Mouse (Mus musculus) hematopoietic multipotent progenitor cell, adult 10-12 weeks (in vitro differentiated cells): ENCODE data around the gene Taf13. TPM values are rescaled to one million over a fixed set of nuclear protein-coding genes. Genes with fewer than 3 reads are reported as not detected.

Experiments
- polyA plus RNA-seq: library from polyadenylated mRNA; stranded (reverse); fragments of >175 nt; gene quantifications from 2 replicates; pipeline ENCODE4 v1.2.3, GENCODE M21; 2012; ENCODE audit warnings: low replicate concordance

Gene Taf13
- 0.25 and 1.1 TPM in 2 replicates for polyA plus RNA-seq

DNA sequence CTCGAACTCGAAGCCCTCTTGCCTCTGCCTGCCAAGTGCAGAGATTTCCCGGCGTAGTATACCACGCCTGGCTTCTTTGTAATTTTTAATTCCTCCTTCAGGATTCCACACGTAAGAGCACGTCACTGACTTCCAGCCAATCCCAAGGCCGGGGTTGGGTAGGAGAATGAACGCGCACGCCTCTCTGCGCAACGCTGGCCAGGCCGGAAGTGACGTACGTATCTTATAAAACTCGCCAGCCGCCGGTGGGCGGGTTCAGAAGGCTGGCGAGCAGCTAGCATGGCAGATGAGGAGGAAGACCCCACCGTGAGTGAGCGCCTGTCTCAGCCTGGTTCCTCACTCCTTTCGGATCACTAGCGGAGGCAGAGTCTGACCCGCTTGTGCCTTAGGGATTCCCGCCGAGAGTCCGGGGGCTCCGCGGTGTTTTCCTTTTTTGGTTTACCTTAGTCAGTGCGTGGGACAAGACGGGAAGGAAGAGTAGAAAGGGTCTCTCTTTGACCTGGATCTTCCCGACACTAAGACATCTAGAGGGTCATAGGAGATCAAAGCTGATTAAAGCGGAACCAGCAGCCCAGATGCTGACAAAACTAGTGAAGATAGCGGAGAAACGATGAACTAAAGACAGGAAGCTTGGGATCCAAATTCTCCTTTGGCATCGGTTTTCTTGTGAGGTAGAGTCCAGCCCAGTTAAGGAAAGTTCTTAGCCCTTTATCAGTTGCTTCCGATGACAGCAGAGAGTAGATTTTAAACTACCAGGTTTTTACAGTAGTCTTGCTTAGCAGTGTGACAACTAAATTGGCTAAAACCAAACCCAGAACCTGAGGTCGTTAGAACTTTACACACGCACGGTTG lies at the start of gene Taf13:
Gene Taf13 (plus strand): TSS at position 256 of the 852 bp plus-strand sequence.

DNA sequence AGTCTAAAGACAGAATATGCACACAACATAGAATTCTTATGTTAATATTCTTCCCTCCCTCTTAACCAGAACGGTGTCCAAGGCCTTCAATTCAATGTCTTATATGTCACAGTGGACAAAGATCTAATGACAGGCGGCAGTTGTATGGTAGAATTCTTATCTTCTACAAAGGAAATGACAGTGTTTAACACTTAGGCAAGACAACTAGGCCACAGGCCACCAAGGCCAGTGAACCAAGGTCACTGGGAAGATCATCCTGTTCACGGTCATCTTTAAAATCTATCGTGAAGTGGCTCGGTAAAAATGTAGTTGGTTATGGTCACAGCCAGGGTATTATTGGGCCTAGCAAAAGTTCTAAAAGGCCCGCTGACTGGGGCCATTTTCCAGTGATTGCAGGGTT lies 37.5 kb upstream of the Taf13 start, which contains the start of gene 1700013F07Rik:
Gene 1700013F07Rik (plus strand): TSS at position 200 of the 400 bp plus-strand sequence.

DNA sequence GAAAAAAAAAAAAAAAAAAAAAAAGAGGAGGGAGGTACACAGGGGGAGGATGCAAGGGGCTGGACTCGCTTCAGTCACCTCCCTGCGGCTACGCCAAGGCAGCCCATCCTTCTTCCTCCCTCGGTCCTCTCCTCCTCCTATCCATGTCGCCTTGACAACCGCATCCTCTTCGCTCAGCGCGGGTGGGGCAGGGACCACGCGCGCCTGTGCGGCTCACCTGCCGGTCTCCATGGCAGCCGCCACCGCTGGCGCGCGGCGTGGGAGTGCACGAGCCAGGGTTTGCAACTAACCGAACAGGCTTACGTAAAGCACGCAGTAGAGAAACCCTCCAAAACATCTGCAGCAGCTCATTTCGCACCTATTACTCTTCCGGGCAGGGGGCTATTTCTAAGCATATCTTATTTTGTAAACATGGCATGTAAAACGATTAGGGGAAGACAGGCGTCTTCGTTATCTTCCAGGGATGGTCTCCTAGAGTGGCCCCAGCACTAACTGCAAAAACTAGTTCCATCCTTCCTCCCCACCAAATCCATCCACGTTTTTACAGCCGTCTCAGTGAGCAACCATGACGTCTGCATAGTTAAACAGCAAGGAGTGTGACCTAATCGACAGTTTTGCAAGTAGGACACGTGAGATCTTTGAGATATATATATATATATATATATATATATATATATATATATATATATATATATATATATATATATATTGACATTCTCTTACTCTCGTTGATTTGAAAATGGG lies 34.8 kb upstream of the Taf13 start, which contains the start of gene 5330417C22Rik:
Gene 5330417C22Rik (minus strand): TSS at position 20 of the 744 bp plus-strand sequence.

DNA sequence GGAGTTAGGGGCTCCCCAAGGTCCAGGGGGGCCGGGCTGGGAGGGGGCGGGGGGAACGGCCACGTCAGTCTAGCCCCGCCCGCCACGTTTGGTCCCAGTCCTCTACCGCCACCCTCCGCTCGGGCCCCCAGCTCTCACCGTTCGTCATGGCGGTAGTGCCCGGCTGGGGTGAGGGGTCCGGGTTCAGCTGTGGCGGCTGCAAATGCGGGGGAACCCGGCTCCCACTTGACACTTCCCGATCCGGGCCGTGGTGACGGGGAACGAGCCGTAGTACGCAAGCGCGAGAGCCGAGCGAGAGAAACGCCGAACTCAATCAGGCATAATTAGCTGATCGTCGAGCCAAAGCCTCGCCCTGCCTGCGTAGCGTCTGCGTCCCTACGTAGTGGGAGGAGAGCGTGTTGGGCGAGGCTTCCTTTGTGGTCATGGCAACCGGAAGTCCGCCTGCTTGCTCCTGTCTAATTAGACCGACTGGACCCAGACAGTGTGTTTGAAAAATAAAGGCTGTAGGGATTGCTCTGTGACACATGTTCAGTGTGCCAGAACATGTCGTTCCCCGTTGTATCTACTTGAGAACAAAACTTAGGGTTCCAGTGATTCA lies 9.3 kb upstream of the Taf13 start, which contains the start of gene Tmem167b:
Gene Tmem167b (minus strand): TSS at position 334 of the 598 bp plus-strand sequence.

DNA sequence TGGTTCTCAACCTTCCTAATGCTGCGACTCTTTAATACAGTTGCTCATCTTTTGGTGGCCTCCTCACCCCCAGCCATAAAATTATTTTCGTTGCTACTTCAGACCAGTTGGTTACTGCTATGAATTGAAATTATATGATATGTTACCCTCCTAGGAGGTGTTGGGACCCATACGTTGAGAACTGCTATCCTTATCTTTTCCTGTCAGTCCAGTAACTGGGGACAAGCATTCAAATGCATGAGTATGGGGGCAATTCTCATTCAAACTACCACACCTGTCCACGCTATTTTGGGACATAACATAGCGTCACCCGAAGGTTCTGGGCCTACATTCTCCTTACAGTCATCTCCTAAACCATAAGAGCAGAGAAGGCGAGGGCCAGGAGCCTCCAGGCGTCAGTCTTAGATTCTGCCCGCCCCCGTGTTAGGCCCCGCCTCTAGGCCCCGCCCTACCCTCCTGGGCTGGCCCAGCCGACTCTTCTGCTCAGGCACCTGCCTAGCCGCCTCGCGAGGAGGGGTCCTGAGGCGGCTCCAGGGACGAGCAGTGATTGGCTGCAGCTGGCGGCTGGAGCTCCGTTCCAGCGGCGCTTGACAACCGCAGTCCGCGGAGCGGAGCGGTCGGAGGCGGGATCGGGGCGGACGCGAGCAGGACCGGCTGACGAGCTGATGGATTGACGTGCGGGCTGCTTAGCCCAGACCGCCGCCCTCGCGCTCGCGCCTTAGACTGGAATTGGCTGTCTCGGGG lies 19.5 kb downstream of the Taf13 start, which contains the start of gene Wdr47:
Gene Wdr47 (plus strand): TSS at position 494 of the 744 bp plus-strand sequence.

Other genes with a start within 250 kb of the Taf13 start
- gene Mybphl, start 206.8 kb upstream of the Taf13 start, polyA plus RNA-seq = not detected in 2 replicates
- gene Psrc1, start 187.9 kb upstream of the Taf13 start, polyA plus RNA-seq = 2.0 and 4.1 TPM in 2 replicates
- gene Celsr2, start 156.1 kb upstream of the Taf13 start, polyA plus RNA-seq = 3.1 and 5.0 TPM in 2 replicates
- gene Sars, start 126.5 kb upstream of the Taf13 start, polyA plus RNA-seq = 16.9 and 83.4 TPM in 2 replicates
- gene 1700013F07Rik, start 37.5 kb upstream of the Taf13 start, polyA plus RNA-seq = not detected in 2 replicates
- gene 5330417C22Rik, start 35.2 kb upstream of the Taf13 start, polyA plus RNA-seq = 0.23 and 0.47 TPM in 2 replicates
- 2.9 and 4.1 TPM in 2 replicates for gene Tmem167b, start 9.2 kb upstream of the Taf13 start, polyA plus RNA-seq
- 4.8 and 16.8 TPM in 2 replicates for gene Wdr47, start 19.6 kb downstream of the Taf13 start, polyA plus RNA-seq
- 8.2 and 15.6 TPM in 2 replicates for gene Clcc1, start 82.2 kb downstream of the Taf13 start, polyA plus RNA-seq
- 0.74 and 8.6 TPM in 2 replicates for gene Gpsm2, start 150.6 kb downstream of the Taf13 start, polyA plus RNA-seq
- gene Aknad1, start 168.0 kb downstream of the Taf13 start, polyA plus RNA-seq = 0.04 TPM in 1 of 2 replicates, not detected in the other